Mouse (Mus musculus) hindbrain, embryonic 13.5 days (tissue): ENCODE results near the gene H2al1c. TPM values are rescaled to one million over a fixed set of nuclear protein-coding genes. Genes with fewer than 3 reads are reported as not detected.
"Not testable (repeated sequence)": the region's sequence is repeated elsewhere in the genome, so short reads cannot be mapped to it uniquely, and the experiment has no call there.

Source experiments
- ATAC-seq: fragments of 200-750 bp; cut with Nextera tagmentation; 2 replicates; pipeline ENCODE4 v1.8.0; 2017; ENCODE audit warnings: moderate TSS enrichment; ENCODE audit not compliant: low FRiP score
- H3K27ac ChIP-seq: fragments of 300-500 bp; sonication (generic); 2 replicates; pipeline ENCODE4 v1.5.1; 2015; ENCODE audit warnings: inconsistent platforms, mild to moderate bottlenecking, moderate library complexity
- H3K27me3 ChIP-seq: fragments of 300-500 bp; sonication (generic); 2 replicates; pipeline ENCODE4 v1.6.1; 2015; ENCODE audit warnings: mild to moderate bottlenecking, inconsistent platforms
- H3K36me3 ChIP-seq: fragments of 300-500 bp; sonication (generic); 2 replicates; pipeline ENCODE4 v1.6.1; 2015; ENCODE audit warnings: mild to moderate bottlenecking, inconsistent platforms
- H3K4me1 ChIP-seq: fragments of 300-500 bp; sonication (generic); replicated peaks from 2 replicates; pipeline ENCODE4 v1.6.1; 2015; ENCODE audit warnings: inconsistent platforms
- H3K4me2 ChIP-seq: fragments of 300-500 bp; sonication (generic); 2 replicates; pipeline ENCODE4 v1.6.1; 2015; ENCODE audit warnings: inconsistent platforms, mild to moderate bottlenecking, moderate library complexity
- H3K4me3 ChIP-seq: fragments of 300-500 bp; sonication (generic); 2 replicates; pipeline ENCODE4 v1.5.1; 2015; ENCODE audit warnings: mild to moderate bottlenecking, inconsistent platforms
- H3K9ac ChIP-seq: fragments of 300-500 bp; sonication (generic); 2 replicates; pipeline ENCODE4 v1.6.1; 2015; ENCODE audit warnings: mild to moderate bottlenecking, inconsistent platforms
- H3K9me3 ChIP-seq: fragments of 300-500 bp; sonication (generic); 2 replicates; pipeline ENCODE4 v1.6.1; 2016; ENCODE audit warnings: inconsistent platforms
- WGBS: fragments of 180-500 bp; shearing (Covaris S2); methylation state at CpG from one replicate; pipeline ENCODE4 v1.1.7; 2015; 5-methylcytosine and 5-hydroxymethylcytosine counted together
- polyA plus RNA-seq: library from polyadenylated mRNA; unstranded; fragments of >200 nt; fragmentation: Nextera tagmentation; extraction: Ambion mirVana; gene quantifications from 2 replicates; pipeline ENCODE4 v1.2.1, GENCODE M21; 2015

Gene H2al1c
- not detected in 2 replicates for polyA plus RNA-seq

- H3K27me3 ChIP-seq = not testable (repeated sequence)
Measured at GRCm38 (mm10) chrX:11305355-11305754, at the start of gene H2al1c. TSS of gene H2al1c (plus strand) at chrX:11305655.

GRCm38 (mm10) chrX:11264918-11265317, 40.5 kb upstream of the H2al1c start:
- no peak overlapping the region for H3K27ac ChIP-seq
- no peak overlapping the region for H3K9ac ChIP-seq
- H3K4me1 ChIP-seq = no peaks in the 10 kb centered on the region
- no peaks in the 10 kb centered on the region for H3K9me3 ChIP-seq
- no peak overlapping the region for H3K4me3 ChIP-seq
- H3K4me2 ChIP-seq = no peak overlapping the region
- ATAC-seq = no peak
- WGBS = 76% methylated on average over 8 of the region's 8 CpGs
- no peaks in the 10 kb centered on the region; the same call in 1 of the 2 replicates for H3K27me3 ChIP-seq
- no peaks in the 10 kb centered on the region for H3K36me3 ChIP-seq

More at GRCm38 (mm10) chrX:11305355-11305754, at the start of gene H2al1c:
- H3K27ac ChIP-seq, H3K36me3 ChIP-seq, H3K4me1 ChIP-seq, ATAC-seq, H3K4me3 ChIP-seq, H3K4me2 ChIP-seq, H3K9me3 ChIP-seq, H3K9ac ChIP-seq: not testable (repeated sequence)
- WGBS = 100% methylated on average over 1 of the region's 6 CpGs

- no peak overlapping the region for H3K4me3 ChIP-seq
- 73% methylated on average over 7 of the region's 7 CpGs for WGBS
- no peaks in the 10 kb centered on the region for H3K9me3 ChIP-seq
- no peak for ATAC-seq
- H3K27me3 ChIP-seq = no peaks in the 10 kb centered on the region; the same call in 1 of the 2 replicates
- H3K4me2 ChIP-seq = no peak overlapping the region
- no peak overlapping the region for H3K27ac ChIP-seq
- H3K9ac ChIP-seq = no peak overlapping the region
- H3K4me1 ChIP-seq = no peaks in the 10 kb centered on the region
- no peaks in the 10 kb centered on the region for H3K36me3 ChIP-seq
Measured at GRCm38 (mm10) chrX:11267791-11268190, 37.7 kb upstream of the H2al1c start.

- no peaks in the 10 kb centered on the region; the same call in 1 of the 2 replicates for H3K27me3 ChIP-seq
- 78% methylated on average over 3 of the region's 3 CpGs for WGBS
- no peaks in the 10 kb centered on the region for H3K9me3 ChIP-seq
- H3K4me3 ChIP-seq = no peak overlapping the region
- no peak for ATAC-seq
- H3K4me2 ChIP-seq = no peak overlapping the region
- no peak overlapping the region for H3K9ac ChIP-seq
- no peak overlapping the region for H3K27ac ChIP-seq
- H3K4me1 ChIP-seq = no peaks in the 10 kb centered on the region
- no peaks in the 10 kb centered on the region for H3K36me3 ChIP-seq
Measured at GRCm38 (mm10) chrX:11269074-11269473, 36.4 kb upstream of the H2al1c start.

GRCm38 (mm10) chrX:11273190-11273589, 32.3 kb upstream of the H2al1c start:
- Histone ChIP-seq H3K4me2 (no peak overlapping the region), H3K9me3 (no peaks in the 10 kb centered on the region), H3K36me3 (no peaks in the 10 kb centered on the region), H3K27ac (no peak overlapping the region), H3K9ac (no peak overlapping the region), H3K4me1 (no peaks in the 10 kb centered on the region), H3K27me3 (peaks cover 7% of the 10 kb centered on the region; the same call in 1 of the 2 replicates), H3K4me3 (no peak overlapping the region)
- 81% methylated on average over 3 of the region's 3 CpGs for WGBS
- ATAC-seq = no peak

- Histone ChIP-seq H3K27me3 (peaks cover 7% of the 10 kb centered on the region; the same call in 1 of the 2 replicates), H3K9ac (no peak overlapping the region), H3K4me3 (no peak overlapping the region), H3K4me2 (no peak overlapping the region), H3K4me1 (no peaks in the 10 kb centered on the region), H3K27ac (no peak overlapping the region), H3K9me3 (no peaks in the 10 kb centered on the region), H3K36me3 (no peaks in the 10 kb centered on the region)
- 74% methylated on average over 6 of the region's 6 CpGs for WGBS
- no peak for ATAC-seq
Measured at GRCm38 (mm10) chrX:11277083-11277482, 28.4 kb upstream of the H2al1c start.

GRCm38 (mm10) chrX:11280741-11281140, 24.7 kb upstream of the H2al1c start:
- ATAC-seq = no peak

GRCm38 (mm10) chrX:11288306-11288882, 17.1 kb upstream of the H2al1c start:
- Histone ChIP-seq H3K4me1 (no peaks in the 10 kb centered on the region), H3K4me2 (no peak overlapping the region), H3K9me3 (no peaks in the 10 kb centered on the region), H3K4me3 (no peak overlapping the region), H3K27me3 (peaks cover 11% of the 10 kb centered on the region; the same call in 1 of the 2 replicates), H3K9ac (no peak overlapping the region), H3K27ac (no peak overlapping the region), H3K36me3 (no peaks in the 10 kb centered on the region)
- no peak for ATAC-seq
- 78% methylated on average over 14 of the region's 14 CpGs for WGBS

More at GRCm38 (mm10) chrX:11280741-11281140, 24.7 kb upstream of the H2al1c start:
- H3K27me3 ChIP-seq = peaks cover 7% of the 10 kb centered on the region; the same call in 1 of the 2 replicates
- no peak overlapping the region for H3K4me3 ChIP-seq
- H3K4me2 ChIP-seq = no peak overlapping the region
- no peaks in the 10 kb centered on the region for H3K36me3 ChIP-seq
- no peak overlapping the region for H3K9ac ChIP-seq
- 68% methylated on average over 2 of the region's 2 CpGs for WGBS
- H3K9me3 ChIP-seq = no peaks in the 10 kb centered on the region
- no peak overlapping the region for H3K27ac ChIP-seq
- no peaks in the 10 kb centered on the region for H3K4me1 ChIP-seq

GRCm38 (mm10) chrX:11289244-11289643, 16.2 kb upstream of the H2al1c start:
- WGBS = 59% methylated on average over 4 of the region's 4 CpGs
- Histone ChIP-seq H3K27ac (no peak overlapping the region), H3K9me3 (no peaks in the 10 kb centered on the region), H3K27me3 (peaks cover 11% of the 10 kb centered on the region; the same call in 1 of the 2 replicates), H3K4me3 (no peak overlapping the region), H3K4me1 (no peaks in the 10 kb centered on the region), H3K9ac (no peak overlapping the region), H3K4me2 (no peak overlapping the region), H3K36me3 (no peaks in the 10 kb centered on the region)
- ATAC-seq = no peak

- not testable (repeated sequence) for H3K4me1 ChIP-seq, H3K36me3 ChIP-seq, H3K27ac ChIP-seq, H3K4me2 ChIP-seq, H3K4me3 ChIP-seq, H3K9ac ChIP-seq, ATAC-seq, H3K9me3 ChIP-seq, H3K27me3 ChIP-seq
- no CpG with 5 or more reads among the region's 3 CpGs for WGBS
Measured at GRCm38 (mm10) chrX:11298957-11299356, 6.5 kb upstream of the H2al1c start, which contains the start of gene H2al1a. TSS of gene H2al1a (plus strand) at chrX:11299257.

- H3K27me3 ChIP-seq, H3K9me3 ChIP-seq, ATAC-seq, H3K4me3 ChIP-seq, H3K9ac ChIP-seq, H3K4me2 ChIP-seq, H3K27ac ChIP-seq, H3K4me1 ChIP-seq, H3K36me3 ChIP-seq: not testable (repeated sequence)
- 89% methylated on average over 1 of the region's 3 CpGs for WGBS
Measured at GRCm38 (mm10) chrX:11302132-11302531, 3.3 kb upstream of the H2al1c start, which contains the start of gene H2al1b. TSS of gene H2al1b (plus strand) at chrX:11302432.

GRCm38 (mm10) chrX:11308524-11308923, 3.1 kb downstream of the H2al1c start, which contains the start of gene H2al1d:
TSS of gene H2al1d (plus strand) at chrX:11308824.
- H3K9me3 ChIP-seq, H3K27me3 ChIP-seq, H3K27ac ChIP-seq, ATAC-seq, H3K36me3 ChIP-seq, H3K4me3 ChIP-seq, H3K4me1 ChIP-seq, H3K4me2 ChIP-seq, H3K9ac ChIP-seq: not testable (repeated sequence)
- no CpG with 5 or more reads among the region's 6 CpGs for WGBS

GRCm38 (mm10) chrX:11311634-11312033, 6.2 kb downstream of the H2al1c start, which contains the start of gene H2al1e:
TSS of gene H2al1e (plus strand) at chrX:11311934.
- not testable (repeated sequence) for H3K27ac ChIP-seq, ATAC-seq, H3K4me1 ChIP-seq, H3K27me3 ChIP-seq, H3K4me2 ChIP-seq, H3K9ac ChIP-seq, H3K4me3 ChIP-seq, H3K36me3 ChIP-seq, H3K9me3 ChIP-seq
- WGBS = no CpG with 5 or more reads among the region's 3 CpGs
